Mouse (Mus musculus) Patski (cell line): ENCODE data around the gene Rsf1. TPM values are rescaled to one million over a fixed set of nuclear protein-coding genes. Genes with fewer than 3 reads are reported as not detected.

ENCODE experiments used
- ATAC-seq: fragments of 100-300 bp; one replicate; pipeline ENCODE4 v1.8.0; 2021
- CTCF ChIA-PET: fragments of 350-600 bp; sonication (Branson Sonifier 250); formaldehyde crosslinking; loops from one replicate; lab custom pipeline; 2022; ENCODE audit warnings: inconsistent platforms; lab: Charles Lee
- POLR2A ChIA-PET: fragments of 350-600 bp; sonication (Branson Sonifier 250); formaldehyde crosslinking; loops from one replicate; lab custom pipeline; 2022; ENCODE audit warnings: antibody characterized with exemption, inconsistent platforms; lab: Charles Lee
- DNase-seq: peaks from one replicate; pipeline ENCODE4 v3.0.0-alpha.2; 2011; ENCODE audit warnings: low read depth, low spot score
- H3K27me3 ChIP-seq: fragments of 371-371 bp; one replicate; pipeline ENCODE4 v1.5.1; 2021
- CTCF ChIP-seq: fragments of 100-300 bp; IDR thresholded peaks from one replicate; pipeline ENCODE4 v1.5.1; 2021
- in situ Hi-C: fragments of 300-500 bp; cut with MboI; formaldehyde crosslinking; loops from 3 replicates; pipeline ENCODE4 v1.11.1; 2018; ENCODE audit warnings: low pct_unique_long_range_greater_than_20kb, mixed read lengths
- polyA plus RNA-seq: library from polyadenylated mRNA; unstranded; gene quantifications from one replicate; pipeline ENCODE4 v1.2.3, GENCODE M21; 2021

Rsf1 gene
- polyA plus RNA-seq, 1 experiment from 2014 or later: 22.8 TPM

- in situ Hi-C loops: no loop called here
Observed at GRCm38 (mm10) chr7:97629351-97629750, 49.7 kb downstream of the Rsf1 start.

GRCm38 (mm10) chr7:97631290-97631689 lies 51.6 kb downstream of the Rsf1 start:
- DNase-seq (no peak), ATAC-seq (no peak)
- in situ Hi-C loops: no loop called here
- no peak for TF ChIP-seq CTCF
- CTCF ChIA-PET: no interaction called here
- POLR2A ChIA-PET: interaction anchor here (0.7 kb wide), 1 partner anchor 1003 kb away, joined by 3 read pairs; no protein-coding TSS in a partner anchor
- no peaks in the 10 kb centered on the region for H3K27me3 ChIP-seq

More at GRCm38 (mm10) chr7:97629351-97629750, 49.7 kb downstream of the Rsf1 start:
- DNase-seq (no peak), ATAC-seq (no peak)
- TF ChIP-seq CTCF: no peak
- CTCF ChIA-PET: interaction anchor here (1.4 kb wide), 1 partner anchor 17 kb away, joined by 4 read pairs; no protein-coding TSS in a partner anchor
- POLR2A ChIA-PET: no interaction called here
- H3K27me3 ChIP-seq: no peaks in the 10 kb centered on the region

- DNase-seq: no peak
- in situ Hi-C loops: no loop called here
- H3K27me3 ChIP-seq: no peaks in the 10 kb centered on the region
- ChIA-PET CTCF (no interaction called here), POLR2A (no interaction called here)
- no peak for TF ChIP-seq CTCF
- ATAC-seq: no peak
Observed at GRCm38 (mm10) chr7:97632897-97633296, 53.2 kb downstream of the Rsf1 start.

- DNase-seq (peak; percentile 66), ATAC-seq (peak; percentile 99)
- in situ Hi-C loops: no loop called here
- TF ChIP-seq CTCF: no peak
- ChIA-PET CTCF (interaction anchor here (0.7 kb wide), 1 partner anchor 9 kb away, joined by 3 read pairs; no protein-coding TSS in a partner anchor), POLR2A (no interaction called here)
- no peaks in the 10 kb centered on the region for H3K27me3 ChIP-seq
Observed at GRCm38 (mm10) chr7:97645060-97645459, 65.4 kb downstream of the Rsf1 start.

- POLR2A ChIA-PET: no interaction called here
- in situ Hi-C loops: no loop called here
- CTCF ChIA-PET: no interaction called here
- ATAC-seq (no peak), DNase-seq (no peak)
- no peaks in the 10 kb centered on the region for H3K27me3 ChIP-seq
- no peak for TF ChIP-seq CTCF
Observed at GRCm38 (mm10) chr7:97647656-97648055, 68.0 kb downstream of the Rsf1 start.

GRCm38 (mm10) chr7:97650729-97651128 lies 71.0 kb downstream of the Rsf1 start:
- ChIA-PET POLR2A (no interaction called here), CTCF (no interaction called here)
- ATAC-seq (no peak), DNase-seq (no peak)
- in situ Hi-C loops: no loop called here
- no peak for TF ChIP-seq CTCF
- no peaks in the 10 kb centered on the region for H3K27me3 ChIP-seq

GRCm38 (mm10) chr7:97656144-97656543 lies 76.5 kb downstream of the Rsf1 start:
- ATAC-seq (no peak), DNase-seq (no peak)
- ChIA-PET POLR2A (no interaction called here), CTCF (interaction anchor here (1.0 to 1.2 kb wide), 2 partner anchors 17 to 77 kb away, joined by 3 read pairs; partner anchors contain the start of gene Aamdc)
- TF ChIP-seq CTCF: no peak
- H3K27me3 ChIP-seq: no peaks in the 10 kb centered on the region
- in situ Hi-C loops: no loop called here

GRCm38 (mm10) chr7:97661634-97662033 lies 81.9 kb downstream of the Rsf1 start:
- ChIA-PET POLR2A (no interaction called here), CTCF (interaction anchor here (1.5 kb wide), 1 partner anchor 14 kb away, joined by 4 read pairs; no protein-coding TSS in a partner anchor)
- no peak for ATAC-seq
- no peak for TF ChIP-seq CTCF
- H3K27me3 ChIP-seq: no peaks in the 10 kb centered on the region
- in situ Hi-C loops: loop anchor here (5.0 kb wide), 1 partner anchor 234 kb away; no protein-coding TSS in a partner anchor
- no peak for DNase-seq

GRCm38 (mm10) chr7:97679239-97679638 lies 99.5 kb downstream of the Rsf1 start:
- POLR2A ChIA-PET: no interaction called here
- ATAC-seq (no peak), DNase-seq (no peak)
- CTCF ChIA-PET: interaction anchor here (0.9 to 1.9 kb wide), 4 partner anchors 11 to 254 kb away, joined by 3 to 11 read pairs (median 4); no protein-coding TSS in a partner anchor
- H3K27me3 ChIP-seq: no peaks in the 10 kb centered on the region
- TF ChIP-seq CTCF: peak; percentile 47
- in situ Hi-C loops: no loop called here

GRCm38 (mm10) chr7:97687831-97688230 lies 108.1 kb downstream of the Rsf1 start:
- in situ Hi-C loops: no loop called here
- TF ChIP-seq CTCF: no peak
- POLR2A ChIA-PET: interaction anchor here (0.6 to 0.9 kb wide), 2 partner anchors 14 to 205 kb away, joined by 3 to 4 read pairs; no protein-coding TSS in a partner anchor
- CTCF ChIA-PET: interaction anchor here (1.4 kb wide), 1 partner anchor 19 kb away, joined by 3 read pairs; no protein-coding TSS in a partner anchor
- DNase-seq: no peak
- no peak for ATAC-seq
- no peaks in the 10 kb centered on the region for H3K27me3 ChIP-seq

- ChIA-PET CTCF (no interaction called here), POLR2A (no interaction called here)
- DNase-seq: no peak
- no peaks in the 10 kb centered on the region for H3K27me3 ChIP-seq
- no peak for TF ChIP-seq CTCF
- in situ Hi-C loops: no loop called here
- ATAC-seq: no peak
Observed at GRCm38 (mm10) chr7:97695441-97695840, 115.8 kb downstream of the Rsf1 start.
